Mouse (Mus musculus) testis, postnatal 10 days (tissue): ENCODE measurements around the gene Pclo.
"Not testable (repeated sequence)": the region's sequence is repeated elsewhere in the genome, so short reads cannot be mapped to it uniquely, and the experiment has no call there.

Experiments
- DNase-seq: peaks from one replicate; pipeline ENCODE4 v3.0.0; 2021; ENCODE audit warnings: low spot score

Pclo gene

DNA sequence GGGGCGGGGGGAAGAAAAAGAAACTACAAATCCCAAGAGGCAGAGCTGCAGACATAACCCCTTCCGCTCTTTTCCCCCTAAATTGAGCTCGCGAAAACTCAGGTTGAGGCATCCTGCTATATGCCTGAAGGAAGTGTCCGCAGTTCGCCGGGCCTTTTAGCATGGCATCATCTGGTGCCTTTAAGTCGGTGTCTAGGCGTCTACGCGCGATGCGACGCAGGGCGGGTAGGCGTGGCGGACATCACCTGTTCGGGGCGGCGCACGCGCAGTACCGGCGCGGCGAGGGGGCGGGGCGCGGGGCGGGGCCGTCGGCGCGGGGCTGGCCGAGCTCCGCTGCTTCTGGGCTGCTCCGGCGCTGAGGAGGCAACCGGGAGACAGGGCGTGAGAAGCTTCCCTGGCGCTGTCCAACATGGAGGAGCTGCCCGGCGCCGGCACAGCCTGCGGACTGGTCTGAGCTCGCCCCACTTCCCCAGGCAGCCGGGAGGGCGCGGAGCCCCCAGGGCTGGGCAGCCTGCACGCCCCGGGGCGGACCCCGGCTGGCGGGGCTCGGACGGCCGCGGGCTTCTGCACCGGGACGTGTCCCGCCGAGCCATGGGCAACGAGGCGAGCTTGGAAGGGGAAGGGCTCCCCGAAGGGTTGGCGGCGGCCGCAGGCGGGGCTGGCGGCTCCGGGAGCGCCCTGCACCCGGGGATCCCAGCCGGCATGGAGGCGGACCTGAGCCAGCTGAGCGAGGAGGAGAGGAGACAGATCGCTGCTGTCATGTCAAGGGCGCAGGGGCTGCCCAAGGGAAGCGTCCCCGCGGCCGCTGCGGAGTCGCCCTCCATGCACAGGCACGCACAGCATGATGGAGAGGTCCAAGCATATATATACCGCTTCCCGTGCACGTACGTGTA lies at the start of gene Pclo:
Gene Pclo (plus strand): TSS at position 288 of the 893 bp plus-strand sequence.
- peak; percentile 87 for DNase-seq

DNA sequence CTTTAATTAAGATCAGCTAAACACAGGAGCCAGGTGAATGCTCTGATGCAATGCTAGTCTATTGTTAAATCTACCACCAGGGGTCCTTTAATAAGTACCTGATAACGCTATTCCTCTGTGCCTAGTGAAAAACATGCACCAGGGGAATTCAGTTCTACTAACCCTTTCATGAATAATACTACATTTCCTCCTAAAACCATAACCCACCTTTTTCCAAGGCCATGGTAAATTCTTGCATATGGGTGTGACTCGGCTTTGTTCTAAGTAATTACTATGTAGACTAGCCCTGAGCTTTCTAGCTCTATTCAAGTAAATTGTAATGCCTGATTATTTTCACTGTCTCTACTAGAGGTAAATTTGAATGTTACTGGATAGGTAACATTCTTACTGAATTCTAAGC lies 20.3 kb upstream of the Pclo start:
- not testable (repeated sequence) for DNase-seq

DNA sequence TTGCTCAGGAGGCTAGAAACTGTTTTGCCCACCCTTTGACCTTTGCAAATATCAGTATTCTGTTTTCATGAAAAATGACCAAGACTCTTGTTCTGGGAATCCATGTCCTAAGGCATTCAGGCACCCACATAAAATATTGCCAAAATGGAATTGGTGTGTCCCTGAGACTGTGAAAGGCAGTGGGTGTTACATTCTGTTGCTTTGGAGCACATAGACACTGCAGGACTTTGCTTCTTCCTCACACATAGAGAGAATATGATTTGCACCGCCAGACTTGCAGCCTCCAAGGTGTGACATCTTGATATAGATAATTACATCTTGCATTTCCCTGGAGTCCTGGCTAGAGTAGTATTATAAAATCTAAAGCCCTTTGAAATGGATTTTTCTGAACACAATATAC lies 6.2 kb upstream of the Pclo start:
- DNase-seq: no peak

DNA sequence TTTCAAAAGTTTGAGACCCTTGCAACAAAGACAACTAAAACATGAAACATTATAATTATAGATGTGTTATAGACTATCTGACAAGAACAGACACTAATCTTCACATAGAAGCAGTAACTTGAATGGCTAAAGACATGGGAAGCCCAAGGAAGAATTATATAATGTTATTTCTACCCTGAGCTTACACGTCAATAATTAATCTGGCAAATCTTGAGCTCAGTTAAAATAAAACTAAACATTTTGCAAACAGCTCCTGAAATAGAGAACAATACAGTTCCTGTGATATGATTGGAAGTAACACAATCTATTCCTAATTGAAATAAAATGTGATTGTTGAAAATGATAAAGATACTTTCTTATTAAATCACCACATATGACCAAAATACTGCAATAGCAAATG lies 5.1 kb upstream of the Pclo start:
- no peak for DNase-seq

DNA sequence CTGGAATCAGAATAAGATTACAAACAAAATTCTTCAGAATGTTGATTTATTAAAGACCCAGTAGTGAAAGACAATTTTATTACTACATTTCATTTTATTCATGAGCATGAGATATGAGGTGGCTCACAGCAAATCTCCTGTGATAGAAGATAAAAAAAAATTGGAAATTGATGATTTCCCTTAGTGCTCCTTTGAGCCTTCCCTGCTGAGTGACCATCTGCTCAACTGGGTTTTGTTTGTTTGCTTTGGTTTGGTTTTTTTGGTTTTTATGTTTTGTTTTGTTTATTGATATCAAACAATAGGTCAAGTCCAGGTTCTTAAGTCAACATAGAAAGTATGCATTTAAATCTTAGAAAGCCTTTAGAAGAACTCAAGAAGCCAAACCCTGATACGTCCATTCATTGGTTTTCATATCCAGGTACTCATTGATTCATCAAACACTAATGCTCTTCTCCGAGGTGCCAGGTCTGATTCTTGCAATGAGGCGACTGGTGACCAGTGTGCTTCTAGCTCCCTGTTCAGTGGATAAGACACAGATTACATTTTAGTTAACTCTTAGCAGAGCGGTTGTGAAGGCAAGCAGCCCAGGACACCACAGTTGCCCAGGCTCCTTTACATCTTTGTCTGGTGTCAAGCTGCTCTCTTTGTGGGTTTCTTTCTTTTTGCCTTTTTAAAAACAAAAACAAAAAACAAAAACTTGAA lies 3.6 kb downstream of the Pclo start:
- DNase-seq: no peak

DNA sequence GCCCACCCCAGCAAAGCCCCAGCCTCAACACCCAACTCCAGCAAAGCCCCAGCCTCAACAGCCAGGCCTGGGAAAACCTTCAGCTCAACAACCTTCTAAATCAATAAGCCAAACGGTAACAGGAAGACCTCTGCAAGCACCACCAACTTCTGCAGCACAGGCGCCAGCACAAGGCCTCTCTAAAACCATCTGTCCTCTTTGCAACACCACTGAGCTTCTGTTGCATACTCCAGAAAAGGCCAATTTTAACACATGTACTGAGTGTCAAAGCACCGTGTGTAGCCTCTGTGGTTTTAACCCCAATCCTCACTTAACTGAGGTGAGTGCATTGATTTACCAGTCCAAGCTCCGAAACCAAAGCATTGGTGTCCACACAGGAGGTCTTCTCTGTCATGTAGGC lies 7.3 kb downstream of the Pclo start:
- no peak for DNase-seq

DNA sequence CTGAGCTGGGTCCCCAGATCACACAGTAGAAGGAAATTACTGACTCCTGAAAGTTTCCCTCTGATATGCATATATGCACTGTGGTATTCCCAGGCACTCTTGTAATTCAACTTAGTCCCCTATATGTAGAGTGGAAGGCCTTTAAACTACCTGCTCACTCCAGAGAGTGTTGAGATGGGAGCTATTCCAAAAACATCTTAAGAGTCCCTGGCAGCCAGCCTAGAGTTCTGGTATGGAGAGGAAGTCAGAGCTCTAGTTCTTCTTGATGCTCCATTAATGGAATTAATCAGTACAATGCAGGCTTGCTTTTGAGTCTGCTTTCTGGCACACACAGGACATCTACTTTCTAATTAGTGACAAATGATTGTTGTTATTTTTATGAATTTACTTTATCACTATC lies 11.3 kb downstream of the Pclo start:
- no peak for DNase-seq

DNA sequence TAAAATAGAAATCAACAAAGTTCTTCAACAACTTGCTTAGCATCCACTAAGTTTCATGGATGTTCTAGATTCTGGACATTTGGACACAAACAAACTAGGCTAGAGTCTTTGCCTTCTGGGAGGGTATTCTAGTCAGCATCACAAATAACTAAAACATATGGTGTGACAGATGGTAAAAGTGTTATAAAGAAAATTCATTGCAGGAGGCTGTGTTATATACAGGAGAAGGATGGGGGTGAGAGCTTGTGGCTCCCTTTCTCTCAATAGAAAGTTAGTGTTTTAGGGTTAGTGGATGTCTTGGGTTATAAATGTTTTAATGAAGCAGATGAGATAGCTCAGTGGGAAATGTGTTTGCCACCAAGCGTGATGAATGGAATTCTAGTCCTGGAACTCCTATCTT lies 13.1 kb downstream of the Pclo start:
- DNase-seq: no peak

DNA sequence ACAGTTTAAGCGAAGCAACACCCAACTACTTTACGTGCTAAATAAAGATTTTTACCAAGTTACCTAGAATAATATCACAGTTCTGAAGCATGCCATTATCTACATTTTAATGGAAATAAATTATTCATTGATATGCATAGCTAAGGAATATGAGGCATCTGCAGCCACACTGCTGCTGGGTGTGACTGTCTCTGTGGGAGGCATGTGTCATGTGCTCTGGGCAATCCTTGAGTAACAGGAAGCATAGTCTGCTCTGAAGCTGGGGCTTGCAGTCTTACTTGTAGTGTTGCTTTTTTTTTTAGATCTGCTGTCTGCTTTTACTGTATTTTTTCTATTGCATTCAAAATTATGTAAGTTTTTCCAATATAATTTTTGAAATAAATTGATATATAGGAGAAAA lies 17.2 kb downstream of the Pclo start:
- no peak for DNase-seq

DNA sequence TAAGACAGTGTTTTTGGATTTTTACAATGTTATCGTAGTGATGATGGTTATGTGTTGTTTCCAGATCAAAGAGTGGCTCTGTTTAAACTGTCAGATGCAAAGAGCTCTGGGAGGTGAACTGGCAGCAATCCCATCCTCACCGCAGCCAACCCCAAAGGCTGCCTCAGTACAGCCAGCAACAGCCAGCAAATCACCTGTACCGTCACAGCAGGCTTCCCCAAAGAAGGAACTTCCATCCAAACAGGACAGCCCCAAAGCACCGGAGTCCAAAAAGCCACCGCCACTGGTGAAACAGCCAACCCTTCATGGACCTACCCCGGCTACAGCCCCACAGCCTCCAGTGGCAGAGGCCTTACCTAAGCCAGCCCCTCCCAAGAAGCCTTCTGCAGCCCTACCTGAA lies 24.6 kb downstream of the Pclo start:
- DNase-seq: no peak

DNA sequence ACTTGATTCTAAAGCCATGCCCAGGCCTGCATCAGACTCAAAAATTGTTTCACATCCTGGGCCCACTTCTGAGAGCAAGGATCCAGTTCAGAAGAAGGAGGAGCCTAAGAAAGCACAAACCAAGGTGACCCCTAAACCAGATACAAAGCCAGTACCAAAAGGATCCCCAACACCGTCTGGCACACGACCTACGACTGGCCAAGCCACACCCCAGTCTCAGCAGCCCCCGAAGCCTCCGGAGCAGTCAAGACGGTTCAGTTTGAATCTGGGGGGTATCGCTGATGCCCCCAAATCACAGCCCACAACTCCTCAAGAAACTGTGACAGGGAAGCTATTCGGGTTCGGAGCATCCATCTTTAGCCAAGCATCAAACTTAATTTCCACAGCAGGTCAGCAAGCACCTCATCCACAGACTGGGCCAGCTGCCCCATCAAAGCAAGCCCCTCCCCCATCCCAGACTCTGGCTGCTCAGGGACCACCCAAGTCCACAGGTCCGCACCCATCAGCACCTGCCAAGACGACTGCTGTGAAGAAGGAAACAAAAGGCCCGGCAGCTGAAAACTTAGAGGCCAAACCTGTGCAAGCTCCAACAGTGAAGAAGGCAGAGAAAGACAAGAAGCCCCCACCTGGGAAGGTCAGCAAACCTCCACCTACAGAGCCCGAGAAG lies 25.4 kb downstream of the Pclo start:
- no peak for DNase-seq

DNA sequence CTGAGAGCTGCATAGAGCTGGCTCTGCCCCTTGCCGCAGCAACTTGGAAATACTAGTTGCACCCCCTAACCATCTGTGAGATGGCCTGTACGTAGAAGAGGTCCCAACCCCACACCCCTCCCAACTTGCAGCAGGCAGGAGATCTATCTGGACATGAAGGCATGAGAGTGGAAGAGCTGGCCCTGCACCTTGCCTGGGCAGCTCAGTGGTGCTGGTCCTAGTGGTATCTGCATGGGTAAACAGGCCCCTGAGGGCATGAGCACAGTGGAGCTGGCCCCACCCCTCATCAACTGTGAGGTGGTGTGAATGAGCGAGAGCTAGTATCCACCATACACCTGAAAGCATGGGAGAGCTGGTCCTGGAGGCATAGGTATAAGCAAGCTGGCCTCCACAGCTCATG lies 60.9 kb downstream of the Pclo start:
- no peak for DNase-seq

DNA sequence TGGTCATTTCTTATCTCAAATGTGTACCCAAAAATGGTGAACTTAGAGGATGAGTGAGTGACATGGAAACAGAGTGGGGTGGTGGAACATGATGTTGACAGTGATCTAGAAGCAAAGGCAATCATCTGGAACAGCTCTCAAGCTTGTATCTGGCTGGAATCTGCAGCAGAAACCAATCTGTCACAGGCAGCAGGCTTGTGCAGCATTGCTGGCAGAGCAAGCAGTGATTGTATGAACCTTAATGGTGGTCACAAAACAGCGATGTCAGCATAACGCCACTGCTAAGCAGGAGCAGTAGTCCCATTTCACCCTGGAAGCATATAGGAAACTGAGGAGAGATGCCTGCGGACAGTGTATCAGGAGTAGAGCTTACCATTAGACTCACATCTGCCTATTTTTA lies 76.8 kb downstream of the Pclo start:
- DNase-seq: no peak

DNA sequence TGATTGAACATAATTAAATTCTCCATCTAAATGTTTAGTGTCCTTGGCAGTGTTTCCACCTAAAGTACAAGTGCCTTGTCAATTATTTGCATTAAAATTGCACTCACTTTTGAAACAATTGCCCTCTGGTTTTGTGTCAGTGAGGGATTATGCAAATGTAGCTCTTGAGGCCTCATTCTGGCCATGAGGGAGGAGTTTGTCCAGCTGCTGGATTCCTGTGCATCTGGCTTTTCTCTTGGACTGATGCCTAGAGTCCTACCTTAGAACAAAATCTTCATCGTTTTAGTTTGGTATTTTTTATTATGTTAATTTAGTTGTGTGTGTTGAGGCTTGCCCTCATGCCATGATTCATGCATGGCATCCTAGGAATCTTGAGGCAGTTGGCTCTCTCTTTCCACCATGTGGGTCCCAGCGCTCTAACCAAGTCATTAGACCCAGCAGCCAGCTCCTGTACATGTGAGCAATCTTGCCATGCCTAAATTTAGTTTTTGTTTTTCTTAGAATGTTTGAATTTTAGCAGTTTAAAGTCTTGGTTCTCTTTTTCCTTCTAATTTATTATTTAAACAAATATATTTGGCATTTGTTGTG lies 80.8 kb downstream of the Pclo start:
- DNase-seq: no peak

DNA sequence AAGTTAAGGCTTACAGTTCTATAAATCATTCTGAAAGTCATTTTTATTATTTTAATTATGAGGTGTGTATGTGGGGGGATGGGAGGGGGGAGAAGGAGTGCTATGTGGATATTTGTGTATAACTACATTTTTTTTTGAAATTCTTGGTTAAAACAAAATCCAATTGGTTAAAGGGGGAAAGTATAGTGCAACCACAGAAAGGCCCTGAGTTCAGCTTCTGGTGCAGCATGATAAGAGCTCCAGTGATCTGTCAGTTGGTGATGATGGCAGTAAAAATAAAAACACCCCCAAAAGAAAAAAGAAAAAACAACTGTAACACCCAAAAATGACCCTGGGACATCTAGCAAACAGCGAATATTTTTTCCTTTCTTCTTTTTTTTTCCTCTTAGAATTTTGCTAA lies 93.6 kb downstream of the Pclo start:
- DNase-seq: no peak

DNA sequence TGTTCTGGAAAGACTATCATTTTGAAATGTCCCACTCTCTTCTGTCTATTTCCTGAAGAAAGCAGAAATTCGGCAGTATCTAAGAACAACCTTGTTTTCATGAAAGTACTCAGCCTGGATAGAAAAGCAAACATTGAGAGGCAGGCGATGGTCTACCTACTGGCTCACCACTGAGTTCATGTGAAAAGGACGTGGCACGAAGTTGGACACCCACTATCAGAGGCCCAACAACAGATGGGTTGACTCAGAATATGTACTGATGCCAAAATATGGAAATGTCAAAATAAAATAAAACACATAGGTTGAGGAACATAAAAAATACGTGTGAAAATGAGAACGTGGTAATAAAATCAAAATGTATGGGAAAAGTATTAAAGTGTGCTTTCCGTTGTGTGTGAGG lies 106.4 kb downstream of the Pclo start:
- DNase-seq: no peak

DNA sequence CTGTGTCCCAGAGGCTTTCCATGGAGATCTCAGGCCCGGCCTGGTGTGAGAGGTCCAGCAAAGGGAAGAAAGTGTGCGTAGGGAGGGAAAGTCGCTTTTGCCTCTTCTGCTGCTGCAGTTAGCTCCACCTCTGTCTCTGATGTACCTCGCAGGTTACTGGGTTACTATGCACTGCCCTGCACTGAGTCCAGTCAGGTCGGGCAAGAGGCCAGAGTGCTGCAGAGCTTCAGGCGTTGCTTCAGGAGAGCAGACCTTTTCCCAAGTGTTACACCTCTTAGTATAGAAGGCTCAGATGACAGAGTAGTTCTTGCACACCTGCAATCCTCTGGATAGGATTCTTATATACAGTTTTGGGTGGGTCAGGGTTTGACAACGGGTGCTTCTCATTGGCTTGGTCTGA lies 108.6 kb downstream of the Pclo start:
- DNase-seq: no peak

DNA sequence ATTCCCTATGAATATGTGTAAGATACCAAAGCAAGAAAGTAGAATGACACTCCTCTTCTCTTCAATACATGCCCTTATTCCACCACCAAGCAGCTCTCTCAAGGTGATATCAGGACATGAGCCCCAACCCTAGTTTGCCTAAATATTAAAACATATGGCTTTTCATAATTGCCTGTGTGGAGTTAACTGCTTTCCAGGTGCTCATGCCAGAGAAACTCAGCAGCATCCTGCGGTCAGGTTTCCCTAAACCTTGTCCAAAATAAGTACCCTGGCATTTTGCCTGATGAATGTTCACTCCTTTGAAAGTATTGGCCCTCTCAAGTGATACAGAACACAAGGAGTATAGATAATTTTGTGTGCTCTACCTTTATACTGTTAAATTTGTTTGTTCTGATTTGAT lies 126.5 kb downstream of the Pclo start:
- no peak for DNase-seq

DNA sequence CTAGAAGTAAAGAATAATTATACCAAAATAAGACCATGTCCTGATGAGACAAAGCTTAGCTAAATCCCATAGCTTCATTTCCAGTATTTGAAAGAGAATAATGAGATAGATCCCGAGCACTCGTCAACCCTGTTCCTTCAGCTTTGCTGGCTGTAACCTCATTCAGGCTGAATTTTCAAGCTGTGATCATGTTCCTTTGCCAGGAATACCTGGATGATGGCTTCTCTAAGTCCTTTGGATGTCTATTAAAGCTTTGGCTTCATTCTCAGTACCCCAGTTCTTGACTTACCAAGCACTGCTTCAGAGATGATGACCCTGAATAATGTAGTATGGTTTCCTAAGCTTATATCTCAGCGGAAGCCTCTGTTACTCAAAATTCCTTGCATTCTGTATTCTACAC lies 131.1 kb downstream of the Pclo start:
- no peak for DNase-seq

DNA sequence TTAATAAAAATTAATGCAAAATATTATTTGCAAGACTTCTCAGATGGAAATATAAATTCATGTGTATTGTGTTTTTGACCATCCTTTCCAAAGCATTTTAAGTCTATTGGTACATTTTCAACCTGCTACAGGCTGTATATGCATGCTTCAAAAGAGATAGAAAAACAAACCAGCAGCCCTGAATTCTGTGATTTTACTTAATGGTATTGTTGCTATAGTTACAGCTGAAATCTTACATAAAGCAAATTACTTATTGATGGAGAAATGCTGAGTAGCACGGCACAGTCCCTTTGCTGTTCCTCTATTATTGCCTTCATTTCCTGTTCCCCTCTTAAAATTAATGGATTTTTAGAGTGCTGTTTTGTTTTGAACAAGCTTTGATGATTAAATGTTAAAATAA lies 145.9 kb downstream of the Pclo start:
- no peak for DNase-seq

DNA sequence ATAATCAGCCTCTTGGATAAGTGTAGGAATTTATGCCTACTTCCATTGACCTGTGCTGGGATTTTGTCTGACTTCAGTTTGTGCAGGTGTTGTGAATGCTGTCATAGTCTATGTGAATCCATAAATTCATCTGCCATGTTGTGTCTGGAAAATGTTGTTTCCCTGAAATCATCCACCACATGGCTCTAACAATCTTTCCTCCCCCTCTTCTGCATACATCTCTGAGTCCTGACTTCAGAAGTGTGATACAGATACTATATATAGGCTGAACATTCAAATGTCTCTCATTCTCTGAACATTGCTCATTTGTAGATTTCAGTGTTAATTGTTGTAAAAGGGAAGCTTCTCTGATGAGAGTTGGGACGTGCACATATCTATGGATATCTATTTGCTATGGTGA lies 147.5 kb downstream of the Pclo start:
- DNase-seq: no peak

DNA sequence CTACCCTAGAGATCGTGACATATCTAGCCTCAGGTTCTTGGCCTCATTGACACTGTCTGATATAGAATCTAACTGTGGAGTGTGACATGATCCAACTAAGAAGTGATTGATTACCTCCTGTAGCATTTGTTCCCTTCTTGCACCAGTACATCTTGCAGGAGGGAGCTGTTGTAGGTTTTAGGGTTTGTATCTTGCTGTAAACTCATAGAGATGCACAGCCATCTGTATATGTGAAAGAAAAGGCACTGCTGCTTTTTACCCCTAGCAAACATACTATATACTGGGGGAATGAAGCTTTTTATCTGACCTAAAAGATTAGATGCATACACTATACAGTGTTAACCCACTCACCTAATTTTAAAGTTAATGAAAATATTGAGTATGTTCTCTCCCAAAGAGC lies 147.9 kb downstream of the Pclo start:
- DNase-seq: no peak

DNA sequence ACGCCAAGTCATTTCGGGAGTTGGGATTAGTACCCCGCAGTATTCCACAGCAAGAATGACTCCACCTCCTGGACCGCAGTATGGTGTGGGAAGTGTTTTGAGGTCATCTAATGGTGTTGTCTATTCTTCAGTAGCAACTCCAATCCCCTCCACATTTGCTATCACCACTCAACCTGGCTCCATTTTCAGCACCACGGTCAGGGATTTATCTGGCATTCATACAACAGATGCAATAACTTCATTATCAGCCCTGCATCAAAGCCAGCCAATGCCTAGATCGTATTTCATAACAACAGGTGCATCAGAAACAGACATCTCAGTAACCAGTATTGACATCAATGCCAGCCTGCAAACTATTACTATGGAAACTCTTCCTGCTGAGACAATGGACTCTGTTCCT lies 165.7 kb downstream of the Pclo start:
- DNase-seq: no peak
